Mouse (Mus musculus) liver, embryonic 14.5 days (tissue): ENCODE data around the gene Anxa3.

Experiments
- CTCF ChIP-seq: IDR thresholded peaks from 2 replicates; pipeline ENCODE4 v1.5.1; 2016; ENCODE audit warnings: antibody characterized with exemption, low read depth, control low read depth
- EP300 ChIP-seq: IDR thresholded peaks from 2 replicates; pipeline ENCODE4 v1.6.1; 2016; ENCODE audit warnings: antibody characterized with exemption, low read depth

- TF ChIP-seq EP300 (no peak), CTCF (no peak)
Measured at GRCm38 (mm10) chr5:96799969-96800368, 6.8 kb downstream of the Anxa3 start.
